Mouse (Mus musculus) gastrocnemius, adult 18-20 months (tissue): Measurements from ENCODE around the gene Olfr1026. TPM values are rescaled to one million over a fixed set of nuclear protein-coding genes. Genes with fewer than 3 reads are reported as not detected.

Experiments used
- DNase-seq: peaks from one replicate; pipeline ENCODE4 v3.0.0; 2021; ENCODE audit warnings: low spot score
- long read RNA-seq, 2 experiments: library from polyadenylated mRNA; stranded (forward); transcript quantifications; one replicate each; pipeline ENCODE4 v2.0.0; 2021
- total RNA-seq, 2 experiments: library from RNA; stranded (reverse); gene quantifications; 2 replicates each; pipeline ENCODE4 v1.2.3; 2021

Olfr1026 gene
- not detected for total RNA-seq
- long read RNA-seq, experiment 1 = 0 reads
- long read RNA-seq, experiment 2 = 0 reads

GRCm38 (mm10) chr2:85921258-85921657, at the start of gene Olfr1026:
TSS of gene Olfr1026 (plus strand) at chr2:85921558.
- no peak for DNase-seq

- DNase-seq = no peak
These were observed 36.0 kb upstream of the Olfr1026 start, which contains the start of gene Olfr1023 for GRCm38 (mm10) chr2:85885340-85885739. TSS of gene Olfr1023 (plus strand) at chr2:85885640.

- DNase-seq = no peak
These were observed 16.4 kb upstream of the Olfr1026 start, which contains the start of gene Olfr1024 for GRCm38 (mm10) chr2:85904952-85905351. TSS of gene Olfr1024 (minus strand) at chr2:85905052.

- DNase-seq = no peak
These were observed 8.2 kb upstream of the Olfr1026 start for GRCm38 (mm10) chr2:85913197-85913596.

- no peak for DNase-seq
These were observed 6.5 kb upstream of the Olfr1026 start, which contains the start of gene Olfr1025-ps1 for GRCm38 (mm10) chr2:85914893-85915292. TSS of gene Olfr1025-ps1 (plus strand) at chr2:85915193.

- no peak for DNase-seq
These were observed 28.8 kb downstream of the Olfr1026 start, which contains the start of gene Olfr1028 for GRCm38 (mm10) chr2:85950137-85950536. TSS of gene Olfr1028 (plus strand) at chr2:85950437.

GRCm38 (mm10) chr2:85973595-85973994, 52.2 kb downstream of the Olfr1026 start, which contains the start of gene Olfr1029:
TSS of gene Olfr1029 (plus strand) at chr2:85973895.
- DNase-seq = no peak

Other genes starting within 250 kb of the Olfr1026 start
- not detected for gene Olfr1006, start 242.8 kb upstream of the Olfr1026 start, total RNA-seq
- gene Olfr1008, start 232.1 kb upstream of the Olfr1026 start, total RNA-seq = not detected
- gene Olfr1009, start 206.1 kb upstream of the Olfr1026 start, total RNA-seq = not detected
- gene Olfr1012, start 158.8 kb upstream of the Olfr1026 start, total RNA-seq = not detected
- gene Olfr1013, start 154.5 kb upstream of the Olfr1026 start, total RNA-seq = not detected
- gene Olfr1014, start 148.8 kb upstream of the Olfr1026 start, total RNA-seq = not detected
- gene Olfr1015, start 139.5 kb upstream of the Olfr1026 start, total RNA-seq = not detected
- gene Olfr1016, start 119.0 kb upstream of the Olfr1026 start, total RNA-seq = not detected
- gene Olfr1018, start 103.1 kb upstream of the Olfr1026 start, total RNA-seq = not detected
- gene Olfr1019, start 76.1 kb upstream of the Olfr1026 start, total RNA-seq = not detected
- not detected for gene Olfr1020, start 74.5 kb upstream of the Olfr1026 start, total RNA-seq
- not detected for gene Olfr1022, start 53.0 kb upstream of the Olfr1026 start, total RNA-seq
- not detected for gene Olfr1023, start 35.9 kb upstream of the Olfr1026 start, total RNA-seq
- gene Olfr1024, start 16.5 kb upstream of the Olfr1026 start, total RNA-seq = not detected
- not detected for gene Olfr1025-ps1, start 6.4 kb upstream of the Olfr1026 start, total RNA-seq
- not detected for gene Olfr1028, start 28.9 kb downstream of the Olfr1026 start, total RNA-seq
- gene Olfr1029, start 52.3 kb downstream of the Olfr1026 start, total RNA-seq = not detected
- gene Olfr1030, start 57.7 kb downstream of the Olfr1026 start, total RNA-seq = not detected
- gene Olfr1031, start 68.7 kb downstream of the Olfr1026 start, total RNA-seq = not detected
- gene Olfr1032, start 84.0 kb downstream of the Olfr1026 start, total RNA-seq = not detected
- under 1 TPM in 1 of 2 experiments, not detected in 1; 1.00 TPM for gene Olfr1033, start 99.1 kb downstream of the Olfr1026 start, total RNA-seq
- not detected for gene Olfr1034, start 124.3 kb downstream of the Olfr1026 start, total RNA-seq
- gene Olfr1036, start 152.4 kb downstream of the Olfr1026 start, total RNA-seq = not detected
- not detected for gene Olfr1037, start 165.8 kb downstream of the Olfr1026 start, total RNA-seq
- not detected for gene Olfr1039, start 214.4 kb downstream of the Olfr1026 start, total RNA-seq
- not detected for gene Olfr1040, start 225.2 kb downstream of the Olfr1026 start, total RNA-seq
- not detected for gene Olfr1042, start 240.3 kb downstream of the Olfr1026 start, total RNA-seq
- not detected for gene Olfr1043, start 246.0 kb downstream of the Olfr1026 start, total RNA-seq